Mouse (Mus musculus) cortical plate, adult 2 months (tissue): ENCODE data around the gene Hsf2bp.

Experiments
- CTCF ChIP-seq: fragments of 200-500 bp; IDR thresholded peaks from 2 replicates; pipeline ENCODE4 v1.5.1; 2011; ENCODE audit warnings: mild to moderate bottlenecking, control low read depth, low read length; ENCODE audit not compliant: insufficient read depth; ENCODE audit errors: extremely low read depth
- POLR2A ChIP-seq: fragments of 200-500 bp; IDR thresholded peaks from 2 replicates; pipeline ENCODE4 v1.6.1; 2011; ENCODE audit warnings: mild to moderate bottlenecking, low read length, control low read depth; ENCODE audit not compliant: insufficient read depth; ENCODE audit errors: extremely low read depth

- no peak for TF ChIP-seq CTCF
- TF ChIP-seq POLR2A, result no peak
Observed at GRCm38 (mm10) chr17:31954551-31955140, 81.5 kb downstream of the Hsf2bp start.
